Mouse (Mus musculus): ENCODE measurements around the gene Acbd3. TPM values are rescaled to one million over a fixed set of nuclear protein-coding genes. Genes with fewer than 3 reads are reported as not detected.

The Acbd3 gene
- total and polyA plus RNA-seq, 3 experiments: 17.8 to 23.2 TPM; not detected in 1

DNA sequence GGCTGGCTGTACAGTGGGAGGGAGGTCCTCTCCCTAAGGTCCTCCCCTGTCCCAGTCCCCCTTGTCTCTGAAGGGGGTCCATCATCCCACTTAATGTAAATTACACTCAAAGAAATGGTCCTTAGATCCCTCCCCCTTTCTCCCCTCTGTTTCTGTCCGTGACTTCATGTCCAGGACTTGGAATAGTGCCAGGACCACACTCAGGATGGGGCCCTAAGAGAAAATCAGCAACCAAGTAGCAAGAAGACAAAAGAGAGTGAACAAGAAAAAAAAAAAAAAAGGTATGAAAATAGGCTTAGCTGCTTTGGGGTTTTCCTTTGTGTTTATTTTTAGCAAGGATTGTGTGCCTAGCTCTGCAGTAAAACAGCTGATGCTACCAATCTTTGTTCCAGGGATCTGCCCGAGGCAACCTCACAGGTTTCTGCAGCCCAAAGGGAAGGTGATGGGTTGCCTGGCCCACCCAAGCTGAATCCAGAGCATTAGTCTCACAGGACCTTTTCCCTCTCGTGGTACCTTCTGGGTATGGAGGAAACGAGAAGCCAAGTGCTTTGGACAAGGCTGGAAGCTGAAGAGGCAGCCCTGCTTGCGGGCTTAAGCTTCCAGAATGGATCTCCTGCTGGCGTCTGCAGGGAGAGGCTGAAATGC, 50.1 kb downstream of the Acbd3 start:
- H3K9me3 ChIP-seq (replicated peaks; ENCODE audit: insufficient read depth, low read length): no peaks in the 10 kb centered on the region
- no peak for TF ChIP-seq RCOR1 (IDR thresholded peaks at IDR 0.05; ENCODE audit: low read depth, low read length)
- no peak for TF ChIP-seq ZMIZ1 (IDR thresholded peaks at IDR 0.05; ENCODE audit: low read depth, low read length)
- TF ChIP-seq EP300 (IDR thresholded peaks at IDR 0.05; ENCODE audit: low read depth in 1 of 2, low read length in 2 of 2): no peak
- no peak for TF ChIP-seq SIN3A (IDR thresholded peaks at IDR 0.05; ENCODE audit: low read length)
- no peak for TF ChIP-seq USF2 (IDR thresholded peaks at IDR 0.05; ENCODE audit: borderline replicate concordance in 1 of 2, insufficient read depth in 1 of 2, low read depth in 1 of 2, low read length in 2 of 2)
- TF ChIP-seq TAL1 (IDR thresholded peaks at IDR 0.05; ENCODE audit: low read length): no peak
- no peak for DNase-seq (ENCODE audit: low read depth, low spot score)
- no peak overlapping the region for H3K27ac ChIP-seq (ENCODE audit: control insufficient read depth, low read depth, low read length)
- no peak overlapping the region for H3K4me3 ChIP-seq (ENCODE audit: control insufficient read depth in 1 of 2, insufficient read depth in 1 of 2, low read depth in 2 of 2, low read length in 2 of 2)
- H3K27me3 ChIP-seq (ENCODE audit: control insufficient read depth in 1 of 2, insufficient read depth in 2 of 2, low read length in 2 of 2): no peaks in the 10 kb centered on the region
- H3K4me1 ChIP-seq (ENCODE audit: control insufficient read depth in 1 of 2, insufficient read depth in 2 of 2, low read length in 2 of 2): peaks cover 0 to 19% of the 10 kb centered on the region in 2 experiments; a peak in 3 of 4 replicates
- H3K36me3 ChIP-seq (ENCODE audit: control insufficient read depth in 1 of 2, insufficient read depth in 2 of 2, low read length in 2 of 2): peaks cover 0 to 12% of the 10 kb centered on the region in 2 experiments; a peak in 2 of 4 replicates
- H3K9ac ChIP-seq (ENCODE audit: control insufficient read depth, low read depth, low read length, poor library complexity, severe bottlenecking): no peak overlapping the region
- no peaks in the 10 kb centered on the region for H3K79me2 ChIP-seq (ENCODE audit: control insufficient read depth, insufficient read depth, low read length, poor library complexity)

DNA sequence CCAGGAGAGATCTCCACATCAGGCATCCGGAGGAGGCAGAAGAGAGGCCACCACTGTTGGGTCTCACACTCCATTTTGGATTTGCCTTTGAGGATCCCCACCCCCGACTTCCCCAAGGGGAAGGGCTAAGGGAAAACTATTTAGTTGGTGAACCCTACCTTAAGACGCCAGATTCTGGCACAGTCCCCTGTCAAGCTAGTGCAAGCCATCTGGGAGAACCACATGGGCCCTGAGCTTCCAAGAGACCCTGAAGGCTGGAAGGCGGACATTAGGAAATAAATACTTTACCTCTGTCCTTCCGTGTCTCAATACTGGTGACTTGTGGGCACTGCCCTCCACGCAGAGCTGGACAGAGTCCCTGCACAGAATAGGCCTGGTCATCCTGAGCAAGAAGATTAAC, 50.7 kb downstream of the Acbd3 start:
- H3K4me3 ChIP-seq (ENCODE audit: control insufficient read depth in 1 of 2, insufficient read depth in 1 of 2, low read depth in 2 of 2, low read length in 2 of 2): no peak overlapping the region; a peak in 2 of 4 replicates
- no peak overlapping the region for H3K27ac ChIP-seq (ENCODE audit: control insufficient read depth, low read depth, low read length)

DNA sequence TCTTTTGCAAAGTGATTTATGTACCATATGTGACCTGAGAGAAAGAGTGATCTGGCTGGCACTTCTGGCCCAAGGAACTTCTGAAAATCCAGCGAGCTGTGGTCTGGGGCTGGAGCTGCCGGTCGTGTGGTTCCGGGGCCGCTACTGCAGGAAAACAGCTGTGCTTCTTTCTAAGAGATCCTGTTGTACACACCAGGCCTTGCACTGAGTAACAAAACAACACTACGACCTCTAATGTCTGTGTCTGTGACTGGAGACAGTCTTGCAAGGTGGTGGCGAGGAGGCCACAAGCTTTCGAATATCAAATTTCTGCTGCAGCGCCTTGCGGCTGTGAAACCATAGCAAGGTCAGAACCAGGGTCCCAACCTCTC, 51.4 kb downstream of the Acbd3 start:
- Histone ChIP-seq H3K27me3 (ENCODE audit: control insufficient read depth in 1 of 2, insufficient read depth in 2 of 2, low read length in 2 of 2) (no peaks in the 10 kb centered on the region), H3K9ac (ENCODE audit: control insufficient read depth, low read depth, low read length, poor library complexity, severe bottlenecking) (peak overlapping the region; percentile 73), H3K4me1 (ENCODE audit: control insufficient read depth in 1 of 2, insufficient read depth in 2 of 2, low read length in 2 of 2) (0 out of 4 replicates have a peak, but pooled peaks cover 0 to 6% of the 10 kb centered on the region in 2 experiments), H3K27ac (ENCODE audit: control insufficient read depth, low read depth, low read length) (peak overlapping the region; percentile 23), H3K36me3 (ENCODE audit: control insufficient read depth in 1 of 2, insufficient read depth in 2 of 2, low read length in 2 of 2) (no peaks in the 10 kb centered on the region; a peak in 1 of 4 replicates), H3K4me3 (ENCODE audit: control insufficient read depth in 1 of 2, insufficient read depth in 1 of 2, low read depth in 2 of 2, low read length in 2 of 2) (peak overlapping the region; percentile 57 to 63), H3K79me2 (ENCODE audit: control insufficient read depth, insufficient read depth, low read length, poor library complexity) (no peaks in the 10 kb centered on the region), H3K9me3 (replicated peaks; ENCODE audit: insufficient read depth, low read length) (no peaks in the 10 kb centered on the region)
- TF ChIP-seq CHD1 (IDR thresholded peaks at IDR 0.05; ENCODE audit: low read depth, low read length) (no peak), POLR2AphosphoS2 (IDR thresholded peaks at IDR 0.05; ENCODE audit: low read length) (no peak)
- DNase-seq (ENCODE audit: low read depth, low spot score): no peak

More for the DNA sequence above, 50.7 kb downstream of the Acbd3 start:
- peaks cover 0 to 7% of the 10 kb centered on the region in 2 experiments; a peak in 2 of 4 replicates for H3K36me3 ChIP-seq (ENCODE audit: control insufficient read depth in 1 of 2, insufficient read depth in 2 of 2, low read length in 2 of 2)
- H3K4me1 ChIP-seq (ENCODE audit: control insufficient read depth in 1 of 2, insufficient read depth in 2 of 2, low read length in 2 of 2): peaks cover 0 to 14% of the 10 kb centered on the region in 2 experiments; a peak in 3 of 4 replicates
- DNase-seq (ENCODE audit: low read depth, low spot score): no peak
- TF ChIP-seq MYB (IDR thresholded peaks at IDR 0.05; ENCODE audit: low read depth, low read length) (no peak), POLR2A (IDR thresholded peaks at IDR 0.05; ENCODE audit: control insufficient read depth in 1 of 2, insufficient read depth in 1 of 2, low read depth in 1 of 2, low read length in 2 of 2, poor library complexity in 1 of 2) (no peak), TCF12 (IDR thresholded peaks at IDR 0.05; ENCODE audit: low read depth, low read length) (no peak), MAZ (IDR thresholded peaks at IDR 0.05; ENCODE audit: low read depth, low read length) (no peak), HCFC1 (IDR thresholded peaks at IDR 0.05; ENCODE audit: low read depth, low read length) (no peak), MYC (IDR thresholded peaks at IDR 0.05; ENCODE audit: low read depth, low read length) (no peak), ZKSCAN1 (IDR thresholded peaks at IDR 0.05; ENCODE audit: low read depth, low read length) (no peak), EP300 (IDR thresholded peaks at IDR 0.05; ENCODE audit: low read depth in 1 of 2, low read length in 2 of 2) (no peak), CHD1 (IDR thresholded peaks at IDR 0.05; ENCODE audit: low read depth, low read length) (no peak)
- H3K79me2 ChIP-seq (ENCODE audit: control insufficient read depth, insufficient read depth, low read length, poor library complexity): no peaks in the 10 kb centered on the region
- H3K27me3 ChIP-seq (ENCODE audit: control insufficient read depth in 1 of 2, insufficient read depth in 2 of 2, low read length in 2 of 2): no peaks in the 10 kb centered on the region
- H3K9ac ChIP-seq (ENCODE audit: control insufficient read depth, low read depth, low read length, poor library complexity, severe bottlenecking): no peak overlapping the region
- no peaks in the 10 kb centered on the region for H3K9me3 ChIP-seq (replicated peaks; ENCODE audit: insufficient read depth, low read length)

All from MEL (cell line).